Mouse (Mus musculus): ENCODE measurements at regions not wholly inside any gene's neighbourhood (a gene's known extent, or its start where the extent isn't known, plus 50 kb on each side); places are given as distances from the start of the nearest gene placed in this dataset.
A peak's percentile ranks its signal among the peaks of the same experiment; 100 is the strongest.

GRCm38 (mm10) chrX:140269742-140270457, 72.2 kb upstream of the Frmpd3 start:
- DNase-seq (ENCODE audit: low spot score): no peak
- Histone ChIP-seq H3K27ac (ENCODE audit: low read depth, low read length) (no peak overlapping the region), H3K4me2 (replicated peaks; ENCODE audit: low read depth, low read length) (no peak overlapping the region), H3K36me3 (ENCODE audit: control insufficient read depth, insufficient read depth, low read length) (no peaks in the 10 kb centered on the region), H3K4me3 (ENCODE audit: low read depth, low read length) (no peak overlapping the region), H3K27me3 (ENCODE audit: control insufficient read depth, insufficient read depth, low read length) (no peaks in the 10 kb centered on the region; the same call in 1 of the 2 replicates), H3K4me1 (replicated peaks; ENCODE audit: control insufficient read depth, insufficient read depth, low read length) (no peaks in the 10 kb centered on the region), H3K9ac (ENCODE audit: low read depth, low read length) (no peak overlapping the region), H3K9me3 (ENCODE audit: control insufficient read depth, low read length) (no peaks in the 10 kb centered on the region)
- WGBS: 54% methylated on average over 5 of the region's 5 CpGs
- no peak for ATAC-seq (ENCODE audit: low FRiP score)

DNA sequence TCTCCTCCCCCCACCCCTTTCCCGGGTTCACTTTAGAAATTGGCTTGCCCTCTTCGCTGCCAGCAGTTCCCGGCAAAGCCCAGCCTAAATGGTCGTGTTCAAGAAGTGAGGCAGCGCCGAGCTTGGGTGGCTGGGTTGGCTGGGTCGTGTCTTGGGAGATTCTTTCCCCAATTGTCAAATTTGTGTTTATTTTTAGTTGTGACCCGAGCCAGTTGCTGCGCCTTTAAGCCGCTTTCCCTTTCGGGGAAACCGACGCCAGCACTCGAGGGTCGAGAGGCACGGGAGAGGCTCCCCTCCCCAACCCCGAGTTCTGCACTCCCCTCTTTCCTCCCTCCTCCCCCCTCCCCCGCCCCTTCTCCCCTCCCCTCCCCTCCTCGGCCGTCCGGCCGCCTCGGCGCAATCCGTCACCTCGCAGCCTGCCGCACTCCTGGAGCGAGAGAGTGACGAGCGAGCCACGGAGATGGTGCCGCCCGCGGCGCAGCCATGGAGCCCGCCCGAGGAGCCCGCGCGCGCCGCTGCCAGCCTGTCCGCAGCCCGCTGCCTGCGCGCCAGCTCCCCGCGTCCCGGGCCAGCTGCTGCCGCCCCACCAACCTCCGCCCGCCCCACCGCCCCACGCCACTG, 64.6 kb upstream of the Frmpd3 start:
- H3K36me3 ChIP-seq (ENCODE audit: control insufficient read depth, insufficient read depth, low read length): no peaks in the 10 kb centered on the region
- 19% methylated on average over 16 of the region's 54 CpGs for WGBS
- DNase-seq (ENCODE audit: low spot score) (peak; percentile 43), ATAC-seq (ENCODE audit: low FRiP score) (peak; percentile 56)
- peaks cover 34% of the 10 kb centered on the region for H3K27me3 ChIP-seq (ENCODE audit: control insufficient read depth, insufficient read depth, low read length)
- H3K4me2 ChIP-seq (replicated peaks; ENCODE audit: low read depth, low read length): peak overlapping the region; percentile 60
- H3K4me3 ChIP-seq (ENCODE audit: low read depth, low read length): peak overlapping the region; percentile 55
- H3K9me3 ChIP-seq (ENCODE audit: control insufficient read depth, low read length): no peaks in the 10 kb centered on the region
- peak overlapping the region; percentile 49 for H3K9ac ChIP-seq (ENCODE audit: low read depth, low read length)
- no peaks in the 10 kb centered on the region for H3K4me1 ChIP-seq (replicated peaks; ENCODE audit: control insufficient read depth, insufficient read depth, low read length)
- H3K27ac ChIP-seq (ENCODE audit: low read depth, low read length): no peak overlapping the region

- peak; percentile 51 for ATAC-seq (ENCODE audit: low FRiP score)
- peaks cover 34% of the 10 kb centered on the region for H3K27me3 ChIP-seq (ENCODE audit: control insufficient read depth, insufficient read depth, low read length)
- 15% methylated on average over 38 of the region's 69 CpGs for WGBS
These were observed 63.9 kb upstream of the Frmpd3 start for GRCm38 (mm10) chrX:140277978-140278729.

GRCm38 (mm10) chrX:140279266-140279665, 62.8 kb upstream of the Frmpd3 start:
- H3K27ac ChIP-seq (ENCODE audit: low read depth, low read length): no peak overlapping the region
- peaks cover 34% of the 10 kb centered on the region for H3K27me3 ChIP-seq (ENCODE audit: control insufficient read depth, insufficient read depth, low read length)
- H3K4me3 ChIP-seq (ENCODE audit: low read depth, low read length): no peak overlapping the region
- ATAC-seq (ENCODE audit: low FRiP score) (peak; percentile 46), DNase-seq (ENCODE audit: low spot score) (peak; percentile 39)
- H3K4me1 ChIP-seq (replicated peaks; ENCODE audit: control insufficient read depth, insufficient read depth, low read length): no peaks in the 10 kb centered on the region
- WGBS: 19% methylated on average over 4 of the region's 6 CpGs
- no peaks in the 10 kb centered on the region for H3K9me3 ChIP-seq (ENCODE audit: control insufficient read depth, low read length)
- H3K4me2 ChIP-seq (replicated peaks; ENCODE audit: low read depth, low read length): no peak overlapping the region
- no peak overlapping the region for H3K9ac ChIP-seq (ENCODE audit: low read depth, low read length)
- H3K36me3 ChIP-seq (ENCODE audit: control insufficient read depth, insufficient read depth, low read length): no peaks in the 10 kb centered on the region

More at GRCm38 (mm10) chrX:140277978-140278729, 63.9 kb upstream of the Frmpd3 start:
- no peaks in the 10 kb centered on the region for H3K9me3 ChIP-seq (ENCODE audit: control insufficient read depth, low read length)
- H3K27ac ChIP-seq (ENCODE audit: low read depth, low read length): no peak overlapping the region
- DNase-seq (ENCODE audit: low spot score): peak; percentile 38
- H3K4me3 ChIP-seq (ENCODE audit: low read depth, low read length): peak overlapping the region; percentile 55
- H3K9ac ChIP-seq (ENCODE audit: low read depth, low read length): peak overlapping the region; percentile 49
- peak overlapping the region; percentile 60 for H3K4me2 ChIP-seq (replicated peaks; ENCODE audit: low read depth, low read length)
- no peaks in the 10 kb centered on the region for H3K36me3 ChIP-seq (ENCODE audit: control insufficient read depth, insufficient read depth, low read length)
- no peaks in the 10 kb centered on the region for H3K4me1 ChIP-seq (replicated peaks; ENCODE audit: control insufficient read depth, insufficient read depth, low read length)

DNA sequence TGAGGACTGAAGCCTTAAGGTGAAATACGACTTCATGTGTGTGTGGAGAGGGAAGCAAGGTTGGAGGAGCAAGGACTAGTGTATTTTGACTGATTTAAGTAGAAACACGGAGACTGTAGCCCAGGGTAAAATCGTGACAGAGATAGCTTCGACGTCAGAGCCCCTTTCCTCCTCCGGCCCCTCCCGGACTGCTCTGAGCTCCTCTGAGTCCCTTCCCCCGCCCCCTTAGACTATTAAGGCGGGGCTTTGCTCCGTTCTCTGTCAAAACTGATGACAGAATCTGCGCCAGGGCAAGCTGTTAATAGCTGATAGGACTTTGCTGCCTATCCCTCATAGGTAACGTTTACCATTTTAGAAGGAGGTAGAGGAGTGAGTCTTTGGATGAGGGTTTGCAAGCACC, 62.0 kb upstream of the Frmpd3 start:
- 14% methylated on average over 12 of the region's 12 CpGs for WGBS
- H3K9me3 ChIP-seq (ENCODE audit: control insufficient read depth, low read length): no peaks in the 10 kb centered on the region
- no peak overlapping the region for H3K27ac ChIP-seq (ENCODE audit: low read depth, low read length)
- H3K4me2 ChIP-seq (replicated peaks; ENCODE audit: low read depth, low read length): 0 out of 2 replicates have a peak overlapping the region, but pooled peaks have one; percentile 5
- no peak for ATAC-seq (ENCODE audit: low FRiP score)
- no peaks in the 10 kb centered on the region for H3K4me1 ChIP-seq (replicated peaks; ENCODE audit: control insufficient read depth, insufficient read depth, low read length)
- peak; percentile 6 for DNase-seq (ENCODE audit: low spot score)
- no peak overlapping the region for H3K4me3 ChIP-seq (ENCODE audit: low read depth, low read length)
- H3K9ac ChIP-seq (ENCODE audit: low read depth, low read length): no peak overlapping the region
- peaks cover 34% of the 10 kb centered on the region for H3K27me3 ChIP-seq (ENCODE audit: control insufficient read depth, insufficient read depth, low read length)
- H3K36me3 ChIP-seq (ENCODE audit: control insufficient read depth, insufficient read depth, low read length): no peaks in the 10 kb centered on the region
